Mouse (Mus musculus): ENCODE results near the gene M6pr. TPM values are rescaled to one million over a fixed set of nuclear protein-coding genes. Genes with fewer than 3 reads are reported as not detected.

Gene M6pr
- total RNA-seq (2023) = 100 to 1,000 TPM; 112 to 132 TPM

DNA sequence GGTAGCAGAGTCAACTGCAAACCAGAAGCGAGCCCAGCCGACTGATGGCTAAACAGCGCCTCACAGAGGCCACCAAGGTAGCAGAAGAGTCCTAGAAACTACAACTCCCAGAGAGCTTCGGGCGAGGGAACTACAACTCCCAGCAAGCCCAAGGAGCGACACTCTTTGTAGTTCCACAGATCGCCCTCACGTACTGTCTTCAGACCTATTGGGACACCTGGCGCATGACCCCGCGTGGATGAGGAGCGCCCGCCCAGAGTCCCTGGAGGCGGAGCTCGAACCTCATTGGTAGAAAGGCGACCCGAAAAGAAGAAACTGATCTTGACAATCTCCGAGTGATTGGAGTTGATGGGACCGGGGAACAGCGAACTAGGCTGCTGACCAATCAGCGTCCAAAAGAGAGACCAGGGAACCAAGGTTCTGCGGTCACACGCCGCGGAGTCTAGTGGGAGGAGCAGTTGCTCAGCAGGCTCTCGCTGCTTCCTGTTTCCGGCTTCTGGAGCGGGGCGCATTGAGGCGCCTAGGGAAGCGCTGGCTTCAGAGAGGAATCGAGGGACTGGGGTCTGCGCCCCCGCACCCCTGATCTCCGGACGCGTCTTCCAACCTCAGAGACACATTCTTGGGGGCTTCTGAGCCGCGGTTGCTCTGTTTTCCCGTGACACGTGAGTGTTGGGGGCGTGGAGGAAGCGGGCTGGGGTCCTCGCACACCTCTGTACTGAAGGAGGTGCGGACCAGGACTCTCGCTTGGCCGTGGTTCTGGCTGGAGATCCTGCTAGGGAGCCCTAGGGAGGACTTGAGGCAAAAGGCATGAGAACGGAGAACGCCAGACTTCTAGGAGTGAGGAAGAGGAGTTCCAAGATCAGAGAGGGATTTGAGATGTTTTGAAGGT, at the start of gene M6pr:
M6pr (plus strand) TSS at position 216 of the 889 bp plus-strand sequence.

DNA sequence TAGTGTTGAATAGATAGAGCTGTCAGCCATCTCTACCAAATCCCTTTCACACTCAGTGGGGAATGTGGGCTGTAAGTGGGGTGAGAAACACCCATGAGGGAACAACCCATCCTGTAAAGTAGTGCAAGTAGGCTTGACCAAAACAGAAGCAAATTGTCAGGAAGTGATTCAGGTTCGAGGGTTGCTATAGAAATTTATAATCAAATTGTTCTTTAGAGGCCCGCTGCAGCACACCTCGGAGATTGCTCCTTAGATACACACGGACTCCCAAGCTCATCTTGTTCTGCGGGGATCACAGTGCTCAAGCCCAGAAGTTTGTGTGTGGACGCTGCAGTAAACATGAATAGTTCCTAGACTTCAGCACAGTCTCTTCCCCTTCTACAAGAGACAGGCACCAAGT, 25.7 kb upstream of the M6pr start, which contains the start of gene Klrg1:
Klrg1 (minus strand) TSS at position 101 of the 400 bp plus-strand sequence.

GRCm38 (mm10) chr6:122340349-122341000, 32.0 kb downstream of the M6pr start, which contains the start of gene Phc1:
Gene Phc1 (minus strand): TSS chr6:122340561.

Other genes starting within 250 kb of the M6pr start
- gene Klrg1, start 25.8 kb upstream of the M6pr start, total RNA-seq (2023) = not detected
- 10 to 100 TPM; 13.2 to 17.1 TPM for gene Phc1, start 31.8 kb downstream of the M6pr start, total RNA-seq (2023)
- not detected for gene Rimklb, start 190.0 kb downstream of the M6pr start, total RNA-seq (2023)
- gene Mfap5, start 197.1 kb downstream of the M6pr start, total RNA-seq (2023) = not detected
- gene Aicda, start 245.1 kb downstream of the M6pr start, total RNA-seq (2023) = not detected

Data from neutrophil, adult 59 days (primary cell).